Mouse (Mus musculus) NIH3T3 (cell line): ENCODE measurements around the gene Slc25a13.
A peak's percentile ranks its signal among the peaks of the same experiment; 100 is the strongest.
"Not testable (repeated sequence)": the region's sequence is repeated elsewhere in the genome, so short reads cannot be mapped to it uniquely, and the experiment has no call there.

Experiments used
- DNase-seq: peaks from one replicate; pipeline ENCODE4 v3.0.0-alpha.2; 2012; ENCODE audit warnings: low read depth

The Slc25a13 gene

DNA sequence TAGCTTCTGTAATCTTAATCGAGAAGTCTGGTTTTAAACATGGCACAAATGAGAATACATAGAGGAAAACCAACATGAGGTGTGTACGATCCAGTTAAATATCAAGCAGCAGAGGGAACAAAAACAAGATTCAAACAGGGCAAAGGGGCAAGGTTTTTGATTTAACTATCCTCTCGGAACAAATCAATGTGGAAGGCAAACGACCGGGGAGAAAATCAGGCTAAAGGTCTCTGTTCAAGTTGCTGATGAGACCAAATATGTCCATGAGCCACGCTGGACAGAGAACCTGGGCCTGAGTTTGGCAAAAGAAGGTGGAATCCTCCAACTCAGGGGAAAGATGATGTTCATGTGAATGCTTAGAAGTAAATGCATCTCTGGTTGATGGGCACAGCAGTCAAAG, 14.5 kb downstream of the Slc25a13 start:
- no peak for DNase-seq

DNA sequence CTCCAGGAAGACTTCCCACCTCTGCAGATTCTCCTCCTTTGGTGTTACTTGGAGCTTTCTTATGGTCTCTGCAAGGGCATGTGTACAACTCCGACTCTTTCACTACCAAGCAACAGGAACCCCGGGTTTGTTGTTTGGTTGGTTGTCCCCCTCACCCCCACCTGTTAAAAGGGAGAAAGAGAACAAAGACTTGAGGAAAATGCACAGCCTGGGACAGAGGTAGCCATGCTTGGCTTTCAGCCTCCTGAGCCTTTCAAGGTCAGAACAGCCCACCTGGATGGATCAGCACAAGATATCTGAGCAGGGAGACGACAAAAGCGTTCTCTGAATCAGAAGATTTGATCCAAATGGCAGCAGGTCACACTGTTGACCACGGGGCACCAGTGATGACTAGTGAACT, 15.0 kb downstream of the Slc25a13 start:
- DNase-seq: no peak

DNA sequence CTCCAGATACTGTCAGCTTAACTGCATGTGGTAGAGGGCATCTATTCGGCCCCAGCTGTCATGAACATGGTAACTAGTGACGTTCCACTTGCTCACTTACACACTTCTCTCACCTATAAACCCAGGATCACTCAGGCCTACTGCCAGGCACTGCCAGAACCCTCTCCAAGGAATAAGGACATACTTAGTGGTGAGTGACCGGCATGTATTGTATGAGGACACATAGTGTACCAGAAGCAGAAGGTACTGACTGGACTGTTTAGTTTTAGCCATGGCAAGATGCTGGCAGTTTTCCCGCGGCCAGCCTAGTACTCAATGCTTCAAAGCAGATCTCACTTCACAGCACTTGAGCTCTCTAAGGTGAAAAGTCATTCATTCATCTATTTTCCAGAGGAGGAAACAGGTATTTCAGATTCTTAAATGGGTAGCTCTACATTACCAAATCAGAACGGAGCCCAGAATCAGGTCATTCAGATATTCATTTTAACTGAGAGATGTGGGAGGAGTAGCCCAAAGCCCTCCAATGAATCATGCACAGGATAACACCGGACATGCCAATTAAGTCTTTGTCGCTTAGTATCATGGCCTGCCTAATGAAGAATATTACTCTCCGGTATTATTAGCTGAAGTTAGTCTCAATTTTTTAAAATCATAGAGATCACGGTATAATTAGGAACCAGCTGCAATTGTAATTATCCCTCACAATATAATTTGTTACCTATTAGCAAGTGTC, 17.7 kb downstream of the Slc25a13 start:
- no peak for DNase-seq

DNA sequence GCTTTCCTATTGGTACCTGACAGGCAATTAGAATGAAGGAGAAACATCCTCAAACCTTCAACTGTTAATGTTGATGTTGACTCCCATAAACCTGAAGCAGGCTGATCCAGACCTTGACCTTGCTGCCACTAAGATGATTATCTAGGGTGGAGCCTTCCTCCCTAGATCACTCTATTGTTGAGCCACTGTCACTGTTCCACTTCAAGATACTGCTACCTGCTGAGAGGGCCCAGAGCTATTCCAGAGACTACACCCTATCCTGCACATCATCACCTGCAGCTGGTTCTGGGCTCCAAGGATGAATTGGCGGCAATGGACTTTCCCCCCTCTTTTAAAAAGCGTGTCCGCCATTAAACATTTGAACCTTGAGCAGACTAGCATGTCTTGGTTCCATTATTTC, 18.9 kb downstream of the Slc25a13 start:
- DNase-seq: not testable (repeated sequence)

DNA sequence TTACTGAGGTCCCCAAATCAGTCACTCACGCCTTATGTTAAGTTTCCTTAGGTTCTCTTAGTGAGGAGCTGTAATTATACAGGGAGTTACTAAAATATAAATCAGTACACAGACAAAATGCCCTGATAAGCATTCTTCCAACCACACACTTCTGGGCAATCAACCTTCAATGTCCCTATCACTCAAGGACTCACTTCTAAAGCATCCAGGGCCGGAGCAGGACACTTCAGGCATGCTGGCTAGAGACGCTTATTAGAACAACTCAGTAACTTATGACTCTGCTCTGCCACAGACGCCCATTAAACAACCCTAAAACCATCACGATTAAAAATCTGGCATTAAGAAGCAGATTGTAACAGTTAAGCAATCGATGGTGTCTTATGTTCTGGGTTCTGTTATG, 19.6 kb downstream of the Slc25a13 start:
- no peak for DNase-seq

DNA sequence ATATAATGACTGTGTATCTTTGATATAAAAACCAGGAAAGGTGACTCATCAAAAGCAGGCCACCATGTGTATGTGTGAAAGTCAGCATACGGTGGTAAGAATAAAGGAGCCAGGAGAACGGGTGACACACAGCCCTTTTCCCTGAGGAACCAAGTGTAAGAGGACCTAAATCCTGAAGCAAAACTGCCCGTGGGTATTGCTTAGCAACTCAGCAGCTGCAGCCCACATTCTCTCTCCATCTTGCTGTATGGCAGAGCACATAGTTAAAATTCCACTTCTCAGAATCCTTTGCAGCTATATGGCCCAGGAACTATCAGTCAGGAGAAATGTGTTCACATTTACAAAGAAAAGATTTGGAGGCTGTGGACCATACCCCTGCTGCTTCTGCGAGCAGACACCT, 20.4 kb downstream of the Slc25a13 start:
- no peak for DNase-seq

DNA sequence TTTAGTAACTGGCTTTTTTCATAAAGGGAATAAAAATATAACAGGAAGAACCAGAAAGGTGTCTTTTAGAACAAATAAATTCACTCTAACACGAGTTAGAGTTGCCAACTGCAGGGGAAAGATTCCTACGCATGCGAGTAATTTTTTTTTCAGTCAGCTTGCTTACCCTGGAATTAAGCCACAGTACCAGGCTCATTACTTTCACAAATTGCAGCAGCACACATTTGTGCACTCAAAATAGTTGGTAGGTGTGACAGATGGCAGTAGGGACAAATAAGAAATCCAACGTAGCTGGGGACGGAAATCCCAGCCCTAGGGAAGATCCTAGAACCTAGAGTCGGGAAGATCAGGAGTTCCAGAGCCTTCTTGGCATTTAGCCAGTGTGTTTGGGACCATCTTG, 22.1 kb downstream of the Slc25a13 start:
- DNase-seq: no peak

DNA sequence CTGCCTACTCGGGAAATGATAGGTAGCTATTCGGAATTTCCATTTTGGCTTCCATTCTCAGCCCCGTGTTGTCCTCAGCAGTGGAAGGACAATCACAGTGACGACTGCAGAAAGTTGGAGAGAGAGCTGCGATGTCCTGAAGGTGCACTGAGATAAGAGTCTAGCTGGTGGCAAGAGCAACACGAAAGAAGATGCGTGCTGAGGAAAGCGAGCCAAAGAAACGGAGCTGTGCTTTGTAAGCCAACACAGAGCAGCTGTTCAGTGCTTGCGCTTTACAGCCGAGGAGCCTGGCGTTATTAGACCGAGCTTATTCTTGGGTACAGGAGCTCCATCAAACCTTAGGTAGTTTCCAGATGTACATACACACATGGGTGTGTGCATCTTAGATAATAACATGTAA, 23.1 kb downstream of the Slc25a13 start:
- DNase-seq: no peak

DNA sequence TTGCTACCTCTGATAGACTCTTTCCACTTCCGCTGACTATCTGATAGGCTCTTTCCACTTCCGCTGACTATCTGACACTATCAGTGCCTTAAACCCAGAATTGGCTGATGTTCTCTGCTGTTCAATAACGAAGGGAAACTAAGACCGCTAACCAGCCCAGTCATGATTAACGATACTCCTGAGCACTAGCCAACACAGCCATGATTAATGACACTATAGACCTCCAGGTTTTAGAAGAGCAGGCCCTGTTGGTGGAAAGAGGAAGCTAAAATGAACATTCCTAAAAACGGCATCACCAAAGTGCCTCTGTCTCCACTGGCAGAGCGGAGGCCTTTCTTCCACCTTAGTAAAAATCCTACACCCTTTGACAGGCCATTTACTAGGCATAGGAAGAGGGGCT, 24.6 kb downstream of the Slc25a13 start:
- DNase-seq: no peak

DNA sequence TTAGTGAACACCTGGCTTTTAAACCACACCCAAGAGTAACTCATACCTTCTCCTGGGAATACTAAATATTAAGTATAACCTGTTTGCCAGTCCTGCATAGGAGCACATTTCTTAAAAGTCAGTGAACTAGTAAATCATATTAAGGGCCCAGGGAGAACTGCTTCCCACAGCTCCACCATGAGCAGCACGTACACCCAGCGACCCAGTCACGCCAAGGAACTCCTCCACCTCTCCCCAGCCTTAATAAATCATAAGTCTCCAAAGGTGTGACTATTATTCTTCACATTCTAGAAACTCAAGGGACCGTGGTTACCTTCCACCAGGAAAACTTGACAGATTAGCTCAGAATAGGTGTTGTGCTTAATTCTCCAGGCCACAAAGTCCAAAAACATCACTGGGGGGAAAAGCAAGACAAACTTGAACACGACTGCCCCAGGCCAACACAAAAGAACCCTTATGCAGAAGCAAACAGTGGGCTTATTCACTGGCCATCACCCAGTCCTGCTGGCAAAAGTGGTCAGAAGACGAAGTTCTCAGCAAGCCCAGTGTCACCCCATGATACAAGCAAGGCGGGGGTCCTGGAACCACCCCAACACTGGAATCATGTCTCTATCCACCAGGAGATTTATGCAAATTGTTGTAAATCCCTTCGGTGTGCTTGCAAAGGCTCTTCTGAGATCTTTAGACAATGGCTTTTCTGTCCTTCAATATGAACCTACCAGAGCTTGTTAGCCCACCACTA, 25.2 kb downstream of the Slc25a13 start:
- no peak for DNase-seq

DNA sequence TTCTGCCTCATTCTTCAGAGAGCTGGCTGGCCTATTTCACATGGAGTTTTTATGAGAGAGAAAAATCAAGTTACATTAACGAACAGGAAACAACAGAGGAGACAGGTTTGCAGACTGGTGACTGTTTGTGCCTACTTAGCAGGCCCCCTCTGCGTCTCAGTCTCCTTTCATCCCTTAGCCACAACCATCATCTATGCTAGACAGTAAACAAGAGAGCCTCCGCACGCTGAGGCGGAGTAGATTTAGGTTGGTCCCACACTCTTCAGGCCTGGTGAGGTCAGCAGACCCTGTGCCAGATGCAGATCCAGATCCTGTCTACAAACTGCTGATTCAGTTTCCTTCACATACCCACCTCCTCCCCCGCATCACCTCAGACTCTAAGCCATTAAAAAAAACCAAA, 28.0 kb downstream of the Slc25a13 start:
- no peak for DNase-seq

DNA sequence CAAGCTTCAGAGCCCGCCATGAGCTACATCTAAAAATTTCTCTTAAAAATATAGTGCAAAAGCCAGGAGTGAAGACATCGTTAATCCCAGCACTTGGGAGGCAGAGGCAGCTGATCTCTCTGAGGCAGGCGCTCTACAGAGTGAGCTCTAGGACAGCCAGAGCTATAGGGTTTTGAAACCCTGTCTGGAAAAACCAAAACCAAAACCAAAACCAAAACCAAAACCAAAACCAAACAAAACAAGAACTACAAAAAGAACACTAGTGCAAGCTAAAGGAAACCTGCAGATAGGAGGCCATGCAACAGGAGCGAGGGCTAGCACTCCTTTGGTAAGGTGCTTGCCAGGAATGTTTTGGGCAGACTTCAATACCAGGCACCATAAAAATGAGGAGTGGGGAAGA, 30.5 kb downstream of the Slc25a13 start:
- DNase-seq: no peak

DNA sequence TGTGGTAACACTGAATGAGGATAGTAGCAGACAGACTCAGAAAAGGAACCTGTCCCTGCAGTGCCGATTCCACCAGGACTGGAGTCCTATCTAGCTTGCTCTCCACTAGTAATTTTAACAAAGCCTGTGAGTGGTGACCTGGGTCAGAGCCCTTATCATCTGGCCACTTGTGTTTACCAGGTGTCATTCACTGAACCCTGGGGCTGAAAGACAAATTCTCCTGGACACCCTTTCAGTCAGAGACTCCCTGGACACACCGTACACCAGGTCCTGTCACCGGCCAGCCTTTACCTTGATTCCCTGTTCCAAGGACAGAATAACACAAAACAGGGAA, 31.3 kb downstream of the Slc25a13 start:
- no peak for DNase-seq

DNA sequence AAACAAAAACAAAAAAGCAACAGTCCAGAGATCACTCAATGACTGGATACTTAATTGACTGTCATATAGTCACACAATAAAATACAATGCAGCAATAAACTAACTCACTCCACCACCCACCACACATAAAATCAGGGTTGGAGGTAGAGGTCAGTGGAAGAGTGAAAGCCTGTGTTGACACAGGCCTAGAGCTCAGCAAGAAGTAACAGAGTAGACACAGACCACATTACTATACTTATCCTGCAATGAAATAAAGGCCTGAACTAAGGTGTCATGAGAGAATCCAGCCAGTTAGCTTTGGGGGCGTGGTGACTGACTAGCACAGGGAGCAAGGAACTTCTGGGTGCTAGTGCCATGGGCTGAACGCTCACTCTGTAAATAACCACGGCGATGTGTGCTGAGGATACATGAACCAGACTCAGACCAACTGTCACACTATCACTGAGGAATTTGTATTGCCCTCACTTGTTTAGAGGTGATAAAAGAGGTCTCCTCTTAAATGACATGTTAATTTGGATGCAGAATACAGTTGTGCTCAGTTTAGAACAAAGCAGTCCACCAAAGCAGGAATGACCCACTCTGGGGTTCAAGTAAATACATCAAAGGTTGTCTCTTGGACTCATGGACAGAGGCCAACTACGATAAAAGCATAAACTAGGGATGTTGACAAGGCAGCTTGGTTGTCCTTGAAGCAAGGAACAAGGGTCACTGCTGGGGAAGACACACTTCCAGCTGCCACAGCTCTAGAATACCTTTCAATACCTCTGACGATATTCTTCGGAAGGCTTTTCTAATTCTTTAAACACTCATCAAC, 31.8 kb downstream of the Slc25a13 start:
- no peak for DNase-seq

DNA sequence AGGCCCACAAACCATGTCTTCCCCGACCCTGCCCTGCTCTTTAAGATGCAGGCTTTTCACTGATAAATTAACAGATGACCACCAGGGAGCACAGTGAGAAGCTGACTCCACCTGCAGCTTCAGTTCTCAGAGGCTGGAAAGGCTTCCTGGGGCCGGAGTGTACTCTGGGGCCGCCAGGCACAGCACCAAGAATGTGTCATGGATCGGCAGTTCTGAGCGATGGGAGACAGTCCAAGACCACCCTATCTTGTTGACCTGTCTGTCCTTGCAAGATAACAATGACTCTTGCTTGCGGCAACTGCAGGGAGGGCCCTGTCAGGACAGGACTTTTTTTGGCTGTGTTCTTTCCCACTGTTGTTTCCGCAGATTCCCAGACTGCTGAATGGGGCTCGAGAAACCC, 33.4 kb downstream of the Slc25a13 start:
- no peak for DNase-seq

DNA sequence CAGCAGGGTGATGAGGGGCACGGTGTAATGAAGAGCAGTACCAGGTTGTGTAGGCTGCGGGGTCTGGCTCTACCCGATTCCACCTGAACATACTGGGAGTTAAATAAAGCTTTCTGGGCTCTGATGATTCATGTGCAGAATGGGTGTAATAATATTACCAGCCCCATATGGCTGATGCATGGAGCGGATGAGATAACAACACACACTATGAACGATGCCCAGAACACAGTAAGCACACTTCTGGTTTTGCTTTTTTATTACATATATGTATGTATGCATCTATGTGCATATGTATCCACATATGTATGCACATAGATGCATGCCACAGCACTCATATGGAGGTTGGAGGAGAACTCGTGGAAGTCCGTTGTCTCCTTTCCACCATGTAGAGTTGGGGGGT, 34.8 kb downstream of the Slc25a13 start:
- no peak for DNase-seq

DNA sequence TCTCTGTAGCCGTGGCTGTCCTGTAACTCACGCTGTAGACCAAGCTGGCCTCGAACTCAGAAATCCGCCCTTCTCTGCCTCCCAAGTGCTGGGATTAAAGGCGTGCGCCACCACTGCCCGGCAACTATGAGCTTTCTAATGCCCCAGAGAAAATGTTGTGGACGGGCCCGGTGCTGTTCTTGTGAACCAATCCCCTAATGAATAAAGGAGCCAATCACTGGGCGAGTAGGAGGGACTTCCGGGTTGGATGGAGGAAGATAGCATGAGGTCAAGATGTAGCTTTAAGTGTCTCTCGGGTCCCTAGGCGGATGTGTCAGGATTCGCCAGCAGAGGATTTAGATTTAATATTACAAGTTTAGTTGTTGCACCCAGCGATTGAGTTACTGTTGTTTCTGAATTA, 38.6 kb downstream of the Slc25a13 start:
- DNase-seq: not testable (repeated sequence)

DNA sequence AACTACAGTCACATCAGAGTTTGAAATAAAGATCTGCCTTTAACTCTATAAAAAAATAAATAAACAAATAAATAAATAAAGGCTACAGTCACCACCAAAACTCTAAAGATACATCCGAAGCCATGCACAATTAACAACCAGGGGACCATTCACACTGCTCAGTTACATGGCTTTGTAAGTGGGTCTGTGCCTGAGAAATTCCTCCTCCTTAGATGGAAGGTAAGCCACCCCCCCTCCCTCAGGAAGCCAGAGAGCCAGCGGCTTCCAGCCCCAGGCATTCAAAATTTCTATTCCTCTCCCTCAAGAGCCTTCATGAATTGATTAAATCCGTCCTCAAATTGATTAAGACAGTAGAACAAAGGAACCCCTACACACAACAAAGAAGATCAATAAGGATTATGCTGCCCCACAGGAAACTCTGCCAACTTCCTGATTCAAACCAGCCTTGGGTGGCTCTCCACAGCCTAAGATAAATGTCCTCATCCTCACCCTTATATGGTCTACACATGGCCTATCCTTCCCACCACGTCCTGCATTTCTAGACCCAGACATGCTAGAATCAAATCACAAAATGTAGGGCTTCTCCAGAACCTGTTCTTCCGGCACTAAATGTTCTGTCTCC, 41.5 kb downstream of the Slc25a13 start:
- DNase-seq: no peak

DNA sequence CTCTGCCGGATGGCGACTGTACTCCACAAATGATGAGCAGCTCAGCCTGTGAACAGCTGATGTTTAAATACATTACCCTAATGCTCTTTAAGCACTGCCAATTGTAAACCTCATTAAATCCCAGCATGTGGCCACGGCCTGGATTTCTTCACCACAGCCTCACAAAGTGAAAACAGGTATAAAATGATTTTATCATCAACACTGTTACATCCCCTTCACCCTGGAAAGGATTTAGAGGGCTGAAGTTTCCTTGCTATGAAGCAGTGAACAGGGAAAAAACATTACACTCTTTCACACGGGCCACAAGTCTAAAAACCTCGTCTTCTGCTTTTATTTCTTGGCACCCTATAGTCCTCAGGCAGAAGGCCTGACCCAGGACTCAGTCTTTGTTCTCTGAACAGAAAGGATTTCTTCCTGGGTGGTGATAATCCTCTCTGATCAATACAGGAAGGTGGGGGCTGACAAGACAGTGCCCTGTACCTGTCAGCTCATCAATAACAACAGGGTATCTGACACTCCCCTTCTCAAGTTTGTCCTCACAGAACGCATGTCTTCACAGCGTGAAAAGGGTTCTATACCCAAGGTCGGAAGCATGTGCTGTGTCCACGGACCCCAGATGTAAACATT, 42.9 kb downstream of the Slc25a13 start:
- peak; percentile 56 for DNase-seq

DNA sequence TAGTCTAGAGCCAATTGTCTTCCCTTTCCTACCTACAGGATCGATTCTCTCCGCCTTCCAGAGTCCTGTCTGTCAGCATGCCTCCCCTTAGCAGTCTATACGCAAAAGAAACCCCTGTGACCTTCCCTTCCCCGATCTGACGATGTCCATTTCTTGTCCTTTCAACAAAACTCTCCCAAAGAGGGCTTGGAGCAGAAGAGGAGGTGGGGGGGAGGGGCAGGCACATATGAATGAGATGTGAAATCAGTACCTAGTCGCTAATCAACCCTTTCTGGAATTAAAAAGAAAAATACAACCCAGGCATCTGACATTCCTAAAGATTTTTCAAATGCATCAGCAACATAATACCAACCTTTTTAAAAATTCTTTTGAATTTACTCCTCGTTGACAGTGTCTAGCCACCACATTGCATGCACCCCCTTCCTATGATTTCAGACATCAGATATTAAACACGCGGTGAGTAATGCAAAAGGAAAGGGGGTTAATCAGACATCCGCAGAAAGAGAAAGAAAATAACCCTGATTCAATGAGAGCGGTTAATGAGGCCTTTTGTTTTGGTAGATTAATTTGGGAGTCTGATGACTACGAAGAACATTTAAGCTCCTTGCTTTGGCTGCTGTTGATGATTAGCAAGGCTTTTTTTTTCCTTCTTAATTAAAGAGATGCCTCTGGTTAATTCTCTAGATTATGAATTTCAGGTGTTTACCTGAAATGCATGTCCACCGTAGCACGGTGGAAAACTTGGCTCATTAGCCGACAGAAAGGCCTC, 43.6 kb downstream of the Slc25a13 start:
- peak; percentile 53 for DNase-seq

DNA sequence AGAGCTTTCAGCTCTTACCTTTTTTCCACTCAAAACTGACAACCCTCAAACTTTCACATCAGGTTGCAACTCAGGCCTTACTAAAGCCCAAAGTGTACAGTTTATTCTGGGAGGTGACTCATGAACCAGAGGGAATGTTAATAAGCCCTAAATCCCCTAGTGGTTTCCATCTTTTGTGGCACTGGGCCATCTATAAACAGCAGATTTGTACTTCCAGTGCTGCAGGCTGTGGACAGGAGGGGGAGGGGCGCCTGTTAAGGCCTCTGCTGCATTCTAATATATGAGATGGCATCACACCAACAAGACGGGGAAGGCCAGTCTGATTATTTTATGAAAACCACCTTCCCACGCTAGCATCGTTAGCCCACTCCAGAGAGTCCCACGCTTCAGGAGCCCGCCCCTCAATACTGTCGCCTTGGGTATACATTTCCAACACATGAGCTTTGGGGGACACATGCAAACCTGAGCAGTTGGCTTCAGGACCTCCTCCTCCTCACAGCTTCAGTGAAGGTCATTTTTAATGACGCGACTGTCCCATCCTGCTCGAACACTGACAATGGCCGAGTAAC, 48.3 kb downstream of the Slc25a13 start:
- peak; percentile 97 for DNase-seq
